Mouse (Mus musculus) G1E (cell line): ENCODE results near the gene Pomp. TPM values are rescaled to one million over a fixed set of nuclear protein-coding genes. Genes with fewer than 3 reads are reported as not detected.
"Not testable (repeated sequence)": the region's sequence is repeated elsewhere in the genome, so short reads cannot be mapped to it uniquely, and the experiment has no call there.

ENCODE experiments used
- ATAC-seq: 2 replicates; pipeline ENCODE4 v1.8.0; 2016; ENCODE audit warnings: mild to moderate bottlenecking; ENCODE audit not compliant: insufficient number of reproducible peaks, poor library complexity, low FRiP score, severe bottlenecking; ENCODE audit errors: extremely low read depth
- DNase-seq: peaks from one replicate; pipeline ENCODE4 v3.0.0; 2012; ENCODE audit warnings: low spot score
- H3K27me3 ChIP-seq: 2 replicates; pipeline ENCODE4 v1.6.1; 2012; ENCODE audit warnings: mild to moderate bottlenecking, low read length, inconsistent platforms; ENCODE audit not compliant: insufficient read depth
- H3K36me3 ChIP-seq: replicated peaks from 2 replicates; pipeline ENCODE3; 2012; ENCODE audit warnings: mild to moderate bottlenecking, inconsistent platforms
- H3K4me1 ChIP-seq: 2 replicates; pipeline ENCODE4 v1.6.1; 2012; ENCODE audit warnings: low read depth, low read length, inconsistent platforms, mixed read lengths; ENCODE audit not compliant: insufficient read depth
- H3K4me3 ChIP-seq: 2 replicates; pipeline ENCODE4 v1.5.1; 2012; ENCODE audit warnings: low read depth, mild to moderate bottlenecking, inconsistent platforms, low read length, moderate library complexity, mixed read lengths
- H3K9me3 ChIP-seq: replicated peaks from 2 replicates; pipeline ENCODE4 v1.6.1; 2012; ENCODE audit warnings: inconsistent platforms
- CTCF ChIP-seq: IDR thresholded peaks from 2 replicates; pipeline ENCODE4 v1.5.1; 2012; ENCODE audit warnings: low read depth, low read length, inconsistent platforms, mixed read lengths
- GATA1 ChIP-seq: IDR thresholded peaks from 2 replicates; pipeline ENCODE4 v1.6.1; 2012; ENCODE audit warnings: borderline replicate concordance, low read length, inconsistent platforms, mixed read lengths
- GATA2 ChIP-seq: IDR thresholded peaks from 2 replicates; pipeline ENCODE4 v1.6.1; 2012; ENCODE audit warnings: low read depth, low read length, inconsistent platforms, borderline replicate concordance
- POLR2AphosphoS5 ChIP-seq: IDR thresholded peaks from 2 replicates; pipeline ENCODE4 v1.6.1; 2012; ENCODE audit warnings: low read depth, low read length, inconsistent platforms; ENCODE audit not compliant: insufficient replicate concordance
- TAL1 ChIP-seq: conservative IDR thresholded peaks from 2 replicates; pipeline ENCODE4 v1.6.1; 2012; ENCODE audit warnings: low read depth, low read length, inconsistent platforms, mixed read lengths
- polyA plus RNA-seq: library from polyadenylated mRNA; stranded (reverse); fragments of >175 nt; gene quantifications from 2 replicates; pipeline ENCODE4 v1.2.3, GENCODE M21; 2012
- total RNA-seq, 2 experiments: library from RNA; stranded (forward) in 1 of 2; stranded (reverse) in 1 of 2; fragments of 200-1000 nt in 1 of 2; fragments of >200 nt in 1 of 2; fragmentation: Nextera tagmentation in 1 of 2; gene quantifications; 2 replicates each; pipeline ENCODE4 v1.2.3; 2014 to 2017

Gene Pomp
- total and polyA plus RNA-seq, 3 experiments, result 18.1 to 224 (median 117) TPM

- no peaks in the 10 kb centered on the region for H3K27me3 ChIP-seq
- peak; percentile 90 for TF ChIP-seq TAL1
- no peak for TF ChIP-seq POLR2AphosphoS5
- peak; percentile 64 for DNase-seq
- peaks cover 71% of the 10 kb centered on the region for H3K4me1 ChIP-seq
- H3K9me3 ChIP-seq, result peaks cover 9% of the 10 kb centered on the region
- peak; percentile 86 for ATAC-seq
- H3K4me3 ChIP-seq, result no peak overlapping the region
- H3K36me3 ChIP-seq, result peaks cover 63% of the 10 kb centered on the region
Measured at GRCm38 (mm10) chr5:147888313-147889297, 28.3 kb downstream of the Pomp start.

- TF ChIP-seq GATA1, result no peak
- peak overlapping the region; percentile 83; the same call in 1 of the 2 replicates for H3K4me3 ChIP-seq
- H3K27me3 ChIP-seq, result no peaks in the 10 kb centered on the region
- no peak for DNase-seq
- peaks cover 26% of the 10 kb centered on the region for H3K36me3 ChIP-seq
- no peak for ATAC-seq
- H3K9me3 ChIP-seq, result no peaks in the 10 kb centered on the region
- peaks cover 79% of the 10 kb centered on the region for H3K4me1 ChIP-seq
Measured at GRCm38 (mm10) chr5:147892735-147893134, 32.5 kb downstream of the Pomp start.

GRCm38 (mm10) chr5:147893143-147893542 is 32.9 kb downstream of the Pomp start:
- H3K4me1 ChIP-seq, result peaks cover 79% of the 10 kb centered on the region
- TF ChIP-seq GATA2 (no peak), TAL1 (peak; percentile 35; the same call in 1 of the 2 replicates)
- H3K36me3 ChIP-seq, result peaks cover 25% of the 10 kb centered on the region
- DNase-seq (no peak), ATAC-seq (peak; percentile 30)
- H3K27me3 ChIP-seq, result no peaks in the 10 kb centered on the region
- peak overlapping the region; percentile 83; the same call in 1 of the 2 replicates for H3K4me3 ChIP-seq
- H3K9me3 ChIP-seq, result no peaks in the 10 kb centered on the region

- no peak for TF ChIP-seq POLR2AphosphoS5
- TF ChIP-seq TAL1, result no peak
- no peak for TF ChIP-seq GATA1
- TF ChIP-seq CTCF, result no peak
- Histone ChIP-seq H3K9me3 (no peaks in the 10 kb centered on the region), H3K4me1 (peaks cover 79% of the 10 kb centered on the region), H3K27me3 (no peaks in the 10 kb centered on the region), H3K4me3 (peak overlapping the region; percentile 83), H3K36me3 (peaks cover 25% of the 10 kb centered on the region)
- no peak for ATAC-seq
- DNase-seq, result no peak
Measured at GRCm38 (mm10) chr5:147893766-147894454, 33.6 kb downstream of the Pomp start.

GRCm38 (mm10) chr5:147894455-147895076 is 34.3 kb downstream of the Pomp start, which contains the start of gene Slc46a3:
Slc46a3 (minus strand) TSS chr5:147894815.
- peak within 1 kb of the TSS; percentile 83 for H3K4me3 ChIP-seq
- DNase-seq, result peak; percentile 99
- H3K36me3 ChIP-seq, result peaks cover 25% of the 10 kb centered on the region
- H3K9me3 ChIP-seq, result no peaks in the 10 kb centered on the region
- peaks cover 80% of the 10 kb centered on the region for H3K4me1 ChIP-seq
- no peak for TF ChIP-seq TAL1
- no peak for TF ChIP-seq GATA2
- no peak for TF ChIP-seq POLR2AphosphoS5
- no peak for TF ChIP-seq CTCF
- no peak for TF ChIP-seq GATA1
- no peaks in the 10 kb centered on the region for H3K27me3 ChIP-seq
- peak; percentile 71 for ATAC-seq

GRCm38 (mm10) chr5:147895436-147896198 is 35.4 kb downstream of the Pomp start:
- H3K36me3 ChIP-seq, result peaks cover 20% of the 10 kb centered on the region
- H3K9me3 ChIP-seq, result no peaks in the 10 kb centered on the region
- H3K27me3 ChIP-seq, result no peaks in the 10 kb centered on the region
- DNase-seq, result peak; percentile 47
- TF ChIP-seq GATA1, result no peak
- peak overlapping the region; percentile 83 for H3K4me3 ChIP-seq
- peak; percentile 32 for ATAC-seq
- peaks cover 83% of the 10 kb centered on the region for H3K4me1 ChIP-seq

- not testable (repeated sequence) for DNase-seq, H3K27me3 ChIP-seq
Measured at GRCm38 (mm10) chr5:147896501-147896900, 36.2 kb downstream of the Pomp start.

More at GRCm38 (mm10) chr5:147896501-147896900, 36.2 kb downstream of the Pomp start:
- not testable (repeated sequence) for ATAC-seq, H3K9me3 ChIP-seq, H3K4me3 ChIP-seq
- peaks cover 78% of the 10 kb centered on the region for H3K4me1 ChIP-seq
- H3K36me3 ChIP-seq, result peaks cover 13% of the 10 kb centered on the region
